Mouse (Mus musculus): ENCODE results near the gene Raver2. TPM values are rescaled to one million over a fixed set of nuclear protein-coding genes. Genes with fewer than 3 reads are reported as not detected.

The Raver2 gene
- total and polyA plus RNA-seq, 3 experiments = 0.04 TPM; not detected in 2

DNA sequence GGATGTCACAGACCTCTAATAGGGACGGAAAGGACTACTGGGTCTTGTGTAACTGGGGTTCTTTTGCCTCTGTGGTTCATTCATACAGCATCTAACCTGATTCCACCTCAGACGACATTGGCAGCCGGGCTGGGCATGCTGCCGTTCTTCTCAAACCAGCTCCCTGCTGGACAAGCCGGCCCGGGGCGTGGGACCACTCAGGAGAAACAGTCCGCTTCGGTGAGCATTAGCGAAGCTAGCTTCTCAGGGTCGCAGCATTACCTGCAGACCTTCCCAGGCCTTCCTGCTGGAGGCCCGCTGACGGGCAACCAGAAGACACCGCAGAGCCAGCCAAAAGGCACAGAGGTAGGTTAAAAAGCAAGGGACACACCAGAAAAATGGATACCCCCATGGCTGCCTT, 67.1 kb downstream of the Raver2 start:
- Histone ChIP-seq H3K79me2 (replicated peaks; ENCODE audit: control insufficient read depth, extremely low read depth, insufficient read depth, poor library complexity, severe bottlenecking) (no peaks in the 10 kb centered on the region), H3K9me3 (replicated peaks; ENCODE audit: low read length) (no peaks in the 10 kb centered on the region), H3K4me1 (ENCODE audit: control insufficient read depth in 1 of 2, insufficient read depth in 2 of 2) (no peaks in the 10 kb centered on the region), H3K27me3 (replicated peaks) (no peaks in the 10 kb centered on the region), H3K4me2 (ENCODE audit: insufficient read depth, low read depth, poor library complexity, severe bottlenecking) (no peak overlapping the region), H3K36me3 (replicated peaks in 1 of 2; ENCODE audit: control insufficient read depth in 1 of 2, insufficient read depth in 1 of 2, low read length in 1 of 2) (no peaks in the 10 kb centered on the region), H3K27ac (ENCODE audit: insufficient read depth, low read depth) (no peak overlapping the region), H3K9ac (ENCODE audit: insufficient read depth, low read depth) (no peak overlapping the region), H3K4me3 (replicated peaks in 1 of 3; ENCODE audit: low read depth in 2 of 3, low read length in 2 of 3, poor library complexity in 1 of 3) (no peak overlapping the region)
- in situ Hi-C loops (cut with MboI; ENCODE audit: low pct_ligation_motif_present, low pct_unique_long_range_greater_than_20kb, low sequenced_read_pairs) = no loop called here
- TF ChIP-seq EP300 (IDR thresholded peaks at IDR 0.05; ENCODE audit: low read length) = no peak
- no peak for TF ChIP-seq IRF4 (IDR thresholded peaks at IDR 0.05; ENCODE audit: low read depth, low read length)
- no peak for TF ChIP-seq HCFC1 (IDR thresholded peaks at IDR 0.05; ENCODE audit: low read depth, low read length)
- TF ChIP-seq CHD1 (IDR thresholded peaks at IDR 0.05; ENCODE audit: low read depth, low read length) = no peak
- no peak for TF ChIP-seq ETS1 (conservative IDR thresholded peaks at IDR 0.05; ENCODE audit: low read depth, low read length)
- no peak for TF ChIP-seq ELF1 (IDR thresholded peaks at IDR 0.05; ENCODE audit: low read depth, low read length)
- TF ChIP-seq BHLHE40 (IDR thresholded peaks at IDR 0.05; ENCODE audit: low read depth, low read length) = no peak
- no peak for TF ChIP-seq TBP (conservative IDR thresholded peaks at IDR 0.05; ENCODE audit: low read depth, low read length)
- no peak for TF ChIP-seq SMC3 (IDR thresholded peaks at IDR 0.05; ENCODE audit: low read depth, low read length)
- TF ChIP-seq MYC (IDR thresholded peaks at IDR 0.05; ENCODE audit: low read depth, low read length) = no peak
- no peak for TF ChIP-seq ZC3H11A (IDR thresholded peaks at IDR 0.05; ENCODE audit: low read depth, low read length)
- no peak for TF ChIP-seq NELFE (IDR thresholded peaks at IDR 0.05; ENCODE audit: low read depth, low read length)
- no peak for TF ChIP-seq GABPA (IDR thresholded peaks at IDR 0.05; ENCODE audit: insufficient replicate concordance, low read depth, low read length)
- dilution Hi-C loops (cut with MboI; ENCODE audit: extremely low pct_ligation_motif_present, extremely low pct_unique_long_range_greater_than_20kb, low sequenced_read_pairs) = no loop called here
- DNase-seq (ENCODE audit: extremely low read depth) = no peak

GRCm38 (mm10) chr4:101137975-101138374, 69.2 kb downstream of the Raver2 start:
- H3K4me3 ChIP-seq (replicated peaks in 1 of 3; ENCODE audit: low read depth in 2 of 3, low read length in 2 of 3, poor library complexity in 1 of 3) = no peak overlapping the region
- no peak overlapping the region for H3K9ac ChIP-seq (ENCODE audit: insufficient read depth, low read depth)
- H3K4me2 ChIP-seq (ENCODE audit: insufficient read depth, low read depth, poor library complexity, severe bottlenecking) = peak overlapping the region; percentile 56; the same call in 1 of the 2 replicates
- peaks cover 7 to 20% of the 10 kb centered on the region in 2 experiments for H3K4me1 ChIP-seq (ENCODE audit: control insufficient read depth in 1 of 2, insufficient read depth in 2 of 2)
- no peaks in the 10 kb centered on the region for H3K27me3 ChIP-seq (replicated peaks)
- H3K27ac ChIP-seq (ENCODE audit: insufficient read depth, low read depth) = no peak overlapping the region
- H3K79me2 ChIP-seq (replicated peaks; ENCODE audit: control insufficient read depth, extremely low read depth, insufficient read depth, poor library complexity, severe bottlenecking) = no peaks in the 10 kb centered on the region
- H3K9me3 ChIP-seq (replicated peaks; ENCODE audit: low read length) = no peaks in the 10 kb centered on the region
- dilution Hi-C loops (cut with MboI; ENCODE audit: extremely low pct_ligation_motif_present, extremely low pct_unique_long_range_greater_than_20kb, low sequenced_read_pairs) = no loop called here
- in situ Hi-C loops (cut with MboI; ENCODE audit: low pct_ligation_motif_present, low pct_unique_long_range_greater_than_20kb, low sequenced_read_pairs) = no loop called here
- TF ChIP-seq JUN (IDR thresholded peaks at IDR 0.05; ENCODE audit: insufficient read depth, low read depth, low read length) (no peak), USF1 (IDR thresholded peaks at IDR 0.05; ENCODE audit: low read depth, low read length) (peak; percentile 33; the same call in 1 of the 2 replicates), NRF1 (IDR thresholded peaks at IDR 0.05; ENCODE audit: low read depth, low read length) (no peak), RAD21 (IDR thresholded peaks at IDR 0.05; ENCODE audit: low read depth, low read length) (no peak), BHLHE40 (IDR thresholded peaks at IDR 0.05; ENCODE audit: low read depth, low read length) (0 out of 2 replicates have a peak, but pooled peaks have one; percentile 15)
- DNase-seq (ENCODE audit: extremely low read depth) = no peak
- H3K36me3 ChIP-seq (replicated peaks in 1 of 2; ENCODE audit: control insufficient read depth in 1 of 2, insufficient read depth in 1 of 2, low read length in 1 of 2) = no peaks in the 10 kb centered on the region
